Mouse (Mus musculus) ovary, postnatal 14 days (tissue): ENCODE results near the gene Ldha.
"Not testable (repeated sequence)": the region's sequence is repeated elsewhere in the genome, so short reads cannot be mapped to it uniquely, and the experiment has no call there.

Experiments
- DNase-seq: peaks from one replicate; pipeline ENCODE4 v3.0.0; 2022; ENCODE audit warnings: low spot score

The Ldha gene

GRCm38 (mm10) chr7:46840787-46841525 lies at the start of gene Ldha:
Ldha (plus strand) TSS chr7:46841475.
- no peak for DNase-seq

GRCm38 (mm10) chr7:46793871-46794270 lies 47.4 kb upstream of the Ldha start:
- no peak for DNase-seq

GRCm38 (mm10) chr7:46795287-46796205 lies 45.7 kb upstream of the Ldha start, which contains the start of the genes Hps5 and Gtf2h1:
Hps5 (minus strand) TSS chr7:46796064.
Gtf2h1 (plus strand) TSS chr7:46796103.
- DNase-seq: peak; percentile 96

GRCm38 (mm10) chr7:46796206-46796679 lies 45.0 kb upstream of the Ldha start:
- DNase-seq: no peak

GRCm38 (mm10) chr7:46796779-46797178 lies 44.5 kb upstream of the Ldha start:
- no peak for DNase-seq

GRCm38 (mm10) chr7:46810325-46810724 lies 30.9 kb upstream of the Ldha start:
- no peak for DNase-seq

GRCm38 (mm10) chr7:46814012-46814411 lies 27.3 kb upstream of the Ldha start:
- DNase-seq: no peak

- DNase-seq: not testable (repeated sequence)
Measured at GRCm38 (mm10) chr7:46820876-46821632, 20.2 kb upstream of the Ldha start.

- DNase-seq: no peak
Measured at GRCm38 (mm10) chr7:46827046-46827802, 14.1 kb upstream of the Ldha start.

- no peak for DNase-seq
Measured at GRCm38 (mm10) chr7:46827803-46828184, 13.5 kb upstream of the Ldha start.

GRCm38 (mm10) chr7:46829911-46830310 lies 11.4 kb upstream of the Ldha start:
- DNase-seq: no peak

- DNase-seq: no peak
Measured at GRCm38 (mm10) chr7:46830799-46831590, 10.3 kb upstream of the Ldha start.

GRCm38 (mm10) chr7:46831693-46832092 lies 9.6 kb upstream of the Ldha start:
- no peak for DNase-seq

- not testable (repeated sequence) for DNase-seq
Measured at GRCm38 (mm10) chr7:46832112-46832810, 9.0 kb upstream of the Ldha start.

- DNase-seq: no peak
Measured at GRCm38 (mm10) chr7:46833266-46833665, 8.0 kb upstream of the Ldha start.

- DNase-seq: no peak
Measured at GRCm38 (mm10) chr7:46833670-46834255, 7.5 kb upstream of the Ldha start.

- DNase-seq: no peak
Measured at GRCm38 (mm10) chr7:46834994-46835610, 6.2 kb upstream of the Ldha start.

- no peak for DNase-seq
Measured at GRCm38 (mm10) chr7:46836357-46836756, 4.9 kb upstream of the Ldha start.

GRCm38 (mm10) chr7:46837073-46837472 lies 4.2 kb upstream of the Ldha start:
- no peak for DNase-seq
